Mouse (Mus musculus) adipocyte (in vitro differentiated cells): ENCODE data around the gene Clec10a.

Experiments used
- DNase-seq: peaks from one replicate; pipeline ENCODE4 v3.0.0-alpha.2; 2016; ENCODE audit warnings: low spot score

Clec10a gene

GRCm38 (mm10) chr11:70218741-70219470 is 62.9 kb downstream of the Clec10a start:
- DNase-seq: no peak

- no peak for DNase-seq
These were observed 63.9 kb downstream of the Clec10a start for GRCm38 (mm10) chr11:70219873-70220272.

- no peak for DNase-seq
These were observed 64.3 kb downstream of the Clec10a start for GRCm38 (mm10) chr11:70220323-70220722.
